ENCODE assay signal across 7 mouse cellular contexts in genomic region chr2:84715562-84716361, GRCm38 (mm10). TPM values are rescaled to one million over a fixed set of nuclear protein-coding genes. Genes with fewer than 3 reads are reported as not detected.
DNase-seq lines count a peak whose midpoint lies in the region; ATAC-seq lines count a peak whose summit lies in the region.

No protein-coding gene starts in this region.

- peak overlapping the region; percentile 95 for H3K9ac ChIP-seq in intestine, embryonic 16.5 days (ENCODE audit: low read depth, low read length)

- no peaks in the 10 kb centered on the region for H3K27me3 ChIP-seq in intestine, embryonic 16.5 days (replicated peaks; ENCODE audit: control insufficient read depth, insufficient read depth, low read length)

- peaks cover 5% of the 10 kb centered on the region; the same call in 1 of the 2 replicates for H3K4me1 ChIP-seq in intestine, embryonic 16.5 days (ENCODE audit: control insufficient read depth, insufficient read depth, low read length)

- no peaks in the 10 kb centered on the region for H3K9me3 ChIP-seq in intestine, embryonic 16.5 days (ENCODE audit: control insufficient read depth, low read length)

- intact Hi-C loops in gastrocnemius, postnatal 14 days (cut with DNase I; ENCODE audit: low total_unique reads), result no loop called here
- intact Hi-C loops in left cerebral cortex, postnatal 25 days (cut with DNase I), result loop anchor here (1.0 to 5.0 kb wide), 4 partner anchors 12 to 332 kb away; partner anchors contain the start of genes Clp1, Rtn4rl2, Tnks1bp1 and Ube2l6

- ATAC-seq in common myeloid progenitor, adult 5-6 weeks (replicated peaks; ENCODE audit: low read depth, poor library complexity, severe bottlenecking), result peak; percentile 88
- ATAC-seq in intestine, embryonic 16.5 days, result peak; percentile 95
- ATAC-seq in megakaryocyte-erythroid progenitor cell, adult 5-6 weeks (replicated peaks; ENCODE audit: low FRiP score, low TSS enrichment, poor library complexity, severe bottlenecking), result peak; percentile 95

- H3K4me2 ChIP-seq in intestine, embryonic 16.5 days (ENCODE audit: low read depth, low read length), result peak overlapping the region; percentile 83

- WGBS in intestine, embryonic 16.5 days, result under 1% methylated on average over 33 of the region's 33 CpGs

- peak overlapping the region; percentile 80 for H3K4me3 ChIP-seq in intestine, embryonic 16.5 days (ENCODE audit: low read length)

- no peaks in the 10 kb centered on the region for H3K36me3 ChIP-seq in intestine, embryonic 16.5 days (ENCODE audit: control insufficient read depth, insufficient read depth, low read length)

- peak overlapping the region; percentile 98 for H3K27ac ChIP-seq in intestine, embryonic 16.5 days (ENCODE audit: low read length)

- DNase-seq in adipocyte (ENCODE audit: low spot score), result peak; percentile 98
- peak; percentile 73 for DNase-seq in gastrocnemius, postnatal 14 days
- DNase-seq in left cerebral cortex, postnatal 25 days (ENCODE audit: low spot score in 2 of 2), result peak; percentile 67 to 97
- DNase-seq in skeletal muscle tissue, adult 2 months (ENCODE audit: low read depth, low spot score), result peak; percentile 98

RNA-seq across cellular contexts. Expression of gene Zdhhc5, which starts 0.8 kb away (rescaled TPM):
- total RNA-seq in common myeloid progenitor, adult 5-6 weeks (2017), result 28.9 and 37.0 TPM in 2 replicates
- 10 to 100 TPM; 41.3 to 45.1 TPM for total RNA-seq in gastrocnemius, postnatal 14 days (2021)
- polyA plus RNA-seq in intestine, embryonic 16.5 days (2015; fragmentation: Nextera tagmentation; extraction: Ambion mirVana), result 18.3 and 23.4 TPM in 2 replicates
- total RNA-seq in left cerebral cortex, postnatal 25 days (2021), result 10 to 100 TPM; 45.2 to 50.6 TPM
- total RNA-seq in megakaryocyte-erythroid progenitor cell, adult 5-6 weeks (2014; fragmentation: Nextera tagmentation), result 37.6 and 44.6 TPM in 2 replicates
- total RNA-seq in megakaryocyte-erythroid progenitor cell, adult 5-6 weeks (2017), result 23.9 and 37.0 TPM in 2 replicates

RNA-seq across cellular contexts. Expression of gene Clp1, which starts 11.4 kb away (rescaled TPM):
- 32.5 and 33.7 TPM in 2 replicates for total RNA-seq in common myeloid progenitor, adult 5-6 weeks (2017)
- total RNA-seq in gastrocnemius, postnatal 14 days (2021), result 1 to 10 TPM; 4.1 to 4.9 TPM
- polyA plus RNA-seq in intestine, embryonic 16.5 days (2015; fragmentation: Nextera tagmentation; extraction: Ambion mirVana), result 28.3 and 28.4 TPM in 2 replicates
- 1 to 10 TPM; 8.4 to 9.3 TPM for total RNA-seq in left cerebral cortex, postnatal 25 days (2021)
- total RNA-seq in megakaryocyte-erythroid progenitor cell, adult 5-6 weeks (2014; fragmentation: Nextera tagmentation), result 35.4 and 38.0 TPM in 2 replicates
- 43.8 and 46.5 TPM in 2 replicates for total RNA-seq in megakaryocyte-erythroid progenitor cell, adult 5-6 weeks (2017)

RNA-seq across cellular contexts. Expression of gene Ypel4, which starts 18.1 kb away (rescaled TPM):
- total RNA-seq in common myeloid progenitor, adult 5-6 weeks (2017), result 0.27 and 1.5 TPM in 2 replicates
- 1 to 10 TPM in 1 of 2 experiments, under 1 TPM in 1; 0.73 to 1.0 TPM for total RNA-seq in gastrocnemius, postnatal 14 days (2021)
- polyA plus RNA-seq in intestine, embryonic 16.5 days (2015; fragmentation: Nextera tagmentation; extraction: Ambion mirVana), result 4.3 and 6.0 TPM in 2 replicates
- total RNA-seq in left cerebral cortex, postnatal 25 days (2021), result 10 to 100 TPM; 66.7 to 69.0 TPM
- 0.39 and 1.6 TPM in 2 replicates for total RNA-seq in megakaryocyte-erythroid progenitor cell, adult 5-6 weeks (2014; fragmentation: Nextera tagmentation)
- total RNA-seq in megakaryocyte-erythroid progenitor cell, adult 5-6 weeks (2017), result 3.7 TPM in 1 of 2 replicates, not detected in the other

RNA-seq across cellular contexts. Expression of gene Gm19426, which starts 27.7 kb away (rescaled TPM):
- total RNA-seq in common myeloid progenitor, adult 5-6 weeks (2017), result 2.8 TPM in 1 of 2 replicates, not detected in the other
- 1 to 10 TPM in 1 of 2 experiments, under 1 TPM in 1; 0.66 to 1.0 TPM for total RNA-seq in gastrocnemius, postnatal 14 days (2021)
- polyA plus RNA-seq in intestine, embryonic 16.5 days (2015; fragmentation: Nextera tagmentation; extraction: Ambion mirVana), result 5.1 and 5.4 TPM in 2 replicates
- 1 to 10 TPM; 1.2 to 2.3 TPM for total RNA-seq in left cerebral cortex, postnatal 25 days (2021)
- 0.98 TPM in 1 of 2 replicates, not detected in the other for total RNA-seq in megakaryocyte-erythroid progenitor cell, adult 5-6 weeks (2014; fragmentation: Nextera tagmentation)
- total RNA-seq in megakaryocyte-erythroid progenitor cell, adult 5-6 weeks (2017), result not detected in 2 replicates

RNA-seq across cellular contexts. Expression of gene Tmx2, which starts 36.8 kb away (rescaled TPM):
- 44.1 and 55.1 TPM in 2 replicates for total RNA-seq in common myeloid progenitor, adult 5-6 weeks (2017)
- 10 to 100 TPM; 45.5 to 52.3 TPM for total RNA-seq in gastrocnemius, postnatal 14 days (2021)
- 151 and 163 TPM in 2 replicates for polyA plus RNA-seq in intestine, embryonic 16.5 days (2015; fragmentation: Nextera tagmentation; extraction: Ambion mirVana)
- total RNA-seq in left cerebral cortex, postnatal 25 days (2021), result 100 to 1,000 TPM; 225 to 235 TPM
- 31.8 and 37.7 TPM in 2 replicates for total RNA-seq in megakaryocyte-erythroid progenitor cell, adult 5-6 weeks (2014; fragmentation: Nextera tagmentation)
- total RNA-seq in megakaryocyte-erythroid progenitor cell, adult 5-6 weeks (2017), result 37.9 and 48.8 TPM in 2 replicates

Comparison
In these comparisons a context has a peak if more than half of its experiments do, and no peak if none do; other contexts are left out.
1. Peak in every context shown above with its lines: DNase-seq, ATAC-seq, H3K4me3 ChIP-seq and H3K27ac ChIP-seq.
2. RNA of gene Ypel4, which starts 18.1 kb away (total RNA-seq): 66.7 to 69.0 TPM in left cerebral cortex, postnatal 25 days; 0.39 to 3.7 TPM in megakaryocyte-erythroid progenitor cell, adult 5-6 weeks, 0.73 to 1.0 TPM in gastrocnemius, postnatal 14 days and 0.27 to 1.5 TPM in common myeloid progenitor, adult 5-6 weeks; every median in the first group is over 10 times any median in the second.